Mouse (Mus musculus) brain, adult 2 months (tissue): Measurements from ENCODE around the gene Gm960.
"Not testable (repeated sequence)": the region's sequence is repeated elsewhere in the genome, so short reads cannot be mapped to it uniquely, and the experiment has no call there.

Experiments used
- DNase-seq: peaks from one replicate; pipeline ENCODE4 v3.0.0; 2011; ENCODE audit warnings: low read depth, low spot score

Gm960 gene

GRCm38 (mm10) chr19:4589081-4589480 is 109.4 kb downstream of the Gm960 start:
- peak; percentile 48 for DNase-seq

DNA sequence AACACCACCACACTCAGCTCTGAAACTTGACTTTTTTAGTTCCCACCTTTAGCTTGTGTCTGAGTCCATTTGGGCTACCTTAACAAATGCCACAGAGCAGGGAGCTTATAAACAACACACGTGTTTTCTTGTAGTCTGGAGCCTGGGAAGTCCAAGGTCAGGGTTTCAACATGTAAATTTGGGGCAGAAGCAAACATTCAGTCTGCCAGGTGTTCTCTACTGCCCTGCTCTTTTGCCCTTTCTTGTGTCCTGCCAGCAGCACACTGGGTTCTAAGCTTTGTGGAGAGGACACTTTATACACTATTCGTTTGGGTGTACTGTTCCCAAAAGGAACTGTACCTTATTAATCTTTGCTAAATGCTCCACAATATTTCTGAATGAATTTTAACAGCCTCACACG is 110.0 kb downstream of the Gm960 start:
- DNase-seq = no peak

DNA sequence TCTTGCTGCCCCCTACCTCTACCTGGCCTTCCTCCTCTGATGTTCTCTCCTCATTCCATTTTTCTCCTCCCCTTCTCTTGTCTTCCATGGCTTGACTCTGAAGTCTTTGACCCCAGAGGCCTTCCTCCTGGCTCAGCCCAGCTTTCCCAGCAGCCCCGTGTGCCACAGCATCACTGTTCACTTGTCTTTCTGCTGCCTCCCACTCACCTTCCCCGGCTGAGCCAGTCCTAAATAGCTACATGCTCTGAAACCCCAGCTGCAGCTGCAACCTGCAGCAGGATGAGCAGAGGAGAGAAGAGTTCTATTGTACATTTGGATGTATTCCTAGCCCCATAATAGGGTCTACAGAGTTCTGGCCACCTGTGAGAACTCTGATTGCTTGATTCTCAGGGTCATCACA is 111.0 kb downstream of the Gm960 start:
- peak; percentile 84 for DNase-seq

DNA sequence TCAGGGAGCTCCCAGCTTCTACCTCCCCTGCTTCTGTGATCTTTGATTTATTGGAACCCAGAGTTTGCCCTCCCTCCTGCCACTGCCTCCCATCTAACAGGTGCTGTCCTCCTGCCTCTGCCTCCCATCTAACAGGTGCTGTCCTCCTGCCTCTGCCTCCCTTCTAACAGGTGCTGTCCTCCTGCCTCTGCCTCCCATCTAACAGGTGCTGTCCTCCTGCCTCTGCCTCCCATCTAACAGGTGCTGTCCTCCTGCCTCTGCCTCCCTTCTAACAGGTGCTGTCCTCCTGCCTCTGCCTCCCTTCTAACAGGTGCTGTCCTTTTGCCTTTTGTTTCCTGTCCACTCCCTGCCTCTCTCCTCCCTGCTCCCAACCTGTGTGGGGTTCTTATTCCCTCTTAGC is 111.7 kb downstream of the Gm960 start:
- DNase-seq = not testable (repeated sequence)

DNA sequence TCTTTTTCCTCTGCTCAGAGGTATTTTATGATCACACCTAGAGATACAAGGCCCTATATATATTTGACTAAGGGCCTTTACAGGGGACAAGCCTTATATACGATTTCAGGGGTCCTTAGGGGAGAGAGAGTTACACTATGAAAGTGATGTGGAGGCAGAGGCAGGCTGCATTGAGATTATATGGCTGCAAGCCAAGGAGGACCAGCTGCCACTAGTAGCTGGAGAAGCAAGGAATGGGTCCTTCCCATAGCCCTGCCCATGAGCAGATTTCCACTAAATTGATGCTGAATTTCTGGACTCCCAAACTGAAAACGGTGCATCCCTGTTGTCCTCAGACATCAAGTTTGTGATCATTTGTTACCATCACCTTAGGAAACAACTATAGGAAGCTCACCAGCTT is 114.6 kb downstream of the Gm960 start:
- no peak for DNase-seq

GRCm38 (mm10) chr19:4579296-4579695 is 119.2 kb downstream of the Gm960 start:
- DNase-seq = no peak

DNA sequence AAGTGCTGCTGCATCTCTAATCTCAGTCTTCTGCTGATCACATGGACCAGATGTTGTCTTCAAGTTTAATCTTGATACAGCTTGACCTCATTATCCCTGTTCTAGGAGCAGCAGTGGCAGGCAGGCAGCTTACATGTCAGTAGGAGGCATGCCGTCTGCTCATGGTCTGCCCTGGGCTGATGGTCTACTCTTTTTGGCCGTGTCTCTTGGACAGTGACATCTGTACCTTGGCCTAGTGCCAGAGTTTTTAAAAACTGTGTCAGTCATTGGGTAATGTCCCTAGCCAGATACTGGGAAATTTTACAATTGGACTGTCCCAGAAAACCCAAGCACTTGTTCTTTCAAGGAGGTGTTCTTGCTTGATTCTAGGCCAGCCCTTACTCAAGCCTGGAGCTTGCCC is 119.7 kb downstream of the Gm960 start:
- peak; percentile 83 for DNase-seq
